Mouse (Mus musculus) cortical plate, adult 2 months (tissue): ENCODE data around the gene Man1a. TPM values are rescaled to one million over a fixed set of nuclear protein-coding genes. Genes with fewer than 3 reads are reported as not detected.

Experiments
- H3K27ac ChIP-seq: fragments of 200-500 bp; 2 replicates; pipeline ENCODE4 v1.5.1; 2012; ENCODE audit warnings: low read length, control low read depth, inconsistent platforms; ENCODE audit not compliant: insufficient read depth
- H3K4me1 ChIP-seq: fragments of 200-500 bp; 2 replicates; pipeline ENCODE4 v1.6.1; 2011; ENCODE audit warnings: low read length; ENCODE audit not compliant: control insufficient read depth, insufficient read depth
- H3K4me3 ChIP-seq: fragments of 200-500 bp; 2 replicates; pipeline ENCODE4 v1.5.1; 2011; ENCODE audit warnings: mild to moderate bottlenecking, low read length, control low read depth; ENCODE audit not compliant: insufficient read depth
- CTCF ChIP-seq: fragments of 200-500 bp; IDR thresholded peaks from 2 replicates; pipeline ENCODE4 v1.5.1; 2011; ENCODE audit warnings: mild to moderate bottlenecking, control low read depth, low read length; ENCODE audit not compliant: insufficient read depth; ENCODE audit errors: extremely low read depth
- POLR2A ChIP-seq: fragments of 200-500 bp; IDR thresholded peaks from 2 replicates; pipeline ENCODE4 v1.6.1; 2011; ENCODE audit warnings: mild to moderate bottlenecking, low read length, control low read depth; ENCODE audit not compliant: insufficient read depth; ENCODE audit errors: extremely low read depth
- polyA plus RNA-seq: library from polyadenylated mRNA; depleted of rRNA; stranded (reverse); fragments of >200 nt; gene quantifications from 2 replicates; pipeline ENCODE4 v1.2.3, GENCODE M21; 2012

Gene Man1a
- polyA plus RNA-seq, 1 experiment, result 14.6 TPM

GRCm38 (mm10) chr10:53936078-53936477 is 140.3 kb downstream of the Man1a start:
- Histone ChIP-seq H3K4me3 (no peak overlapping the region), H3K27ac (no peak overlapping the region; the same call in 1 of the 2 replicates), H3K4me1 (no peaks in the 10 kb centered on the region)
- no peak for TF ChIP-seq POLR2A
- TF ChIP-seq CTCF, result no peak

DNA sequence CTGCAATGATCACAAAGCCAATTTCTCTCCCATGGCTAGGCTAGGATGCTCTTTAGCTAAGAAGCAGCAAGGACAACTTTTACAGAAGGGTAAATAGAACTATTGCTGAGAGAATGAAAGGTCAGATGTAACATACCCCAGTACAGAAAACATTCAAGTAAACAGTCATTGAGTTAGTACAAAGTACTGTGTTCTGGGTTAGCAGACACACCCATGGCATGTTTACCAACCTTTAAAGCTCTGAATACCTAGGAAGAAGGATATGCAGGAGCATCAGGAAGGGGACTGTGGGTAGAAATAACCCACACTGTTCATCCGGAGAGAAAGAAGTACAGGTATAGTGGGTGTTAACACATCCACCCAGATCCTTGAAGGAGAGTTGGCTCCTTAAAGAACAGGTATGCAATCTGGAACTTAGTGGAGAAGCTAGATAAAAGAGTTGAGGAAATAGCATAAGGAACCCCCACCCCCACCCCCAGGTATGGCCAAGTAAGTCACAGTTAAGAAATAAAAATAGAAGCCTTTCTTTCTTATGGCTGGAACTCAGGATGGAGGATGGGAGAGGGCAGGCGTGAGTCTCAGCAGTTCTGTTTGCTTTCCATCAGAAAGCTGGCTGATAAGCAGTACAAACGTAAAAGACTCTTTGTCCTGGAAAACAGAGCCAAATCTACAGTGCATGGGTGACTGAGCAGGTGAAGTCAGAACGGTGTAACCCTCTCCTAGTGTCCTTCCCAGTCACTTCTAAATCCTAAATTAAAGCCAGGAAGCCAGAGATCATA is 146.5 kb downstream of the Man1a start:
- no peak overlapping the region for H3K4me3 ChIP-seq
- H3K27ac ChIP-seq, result no peak overlapping the region
- TF ChIP-seq POLR2A (no peak), CTCF (no peak)
- no peaks in the 10 kb centered on the region for H3K4me1 ChIP-seq

GRCm38 (mm10) chr10:53927904-53928303 is 148.5 kb downstream of the Man1a start:
- Histone ChIP-seq H3K4me1 (no peaks in the 10 kb centered on the region), H3K27ac (no peak overlapping the region), H3K4me3 (no peak overlapping the region)
- TF ChIP-seq CTCF (no peak), POLR2A (no peak)

GRCm38 (mm10) chr10:53925456-53925855 is 151.0 kb downstream of the Man1a start:
- TF ChIP-seq CTCF (no peak), POLR2A (no peak)
- H3K4me3 ChIP-seq, result no peak overlapping the region
- no peaks in the 10 kb centered on the region for H3K4me1 ChIP-seq
- no peak overlapping the region for H3K27ac ChIP-seq

- no peak overlapping the region for H3K27ac ChIP-seq
- TF ChIP-seq CTCF (no peak), POLR2A (no peak)
- H3K4me1 ChIP-seq, result no peaks in the 10 kb centered on the region
- H3K4me3 ChIP-seq, result no peak overlapping the region
Measured at GRCm38 (mm10) chr10:53922236-53922635, 154.2 kb downstream of the Man1a start.

- TF ChIP-seq POLR2A, result no peak
- Histone ChIP-seq H3K27ac (no peak overlapping the region), H3K4me3 (no peak overlapping the region)
Measured at GRCm38 (mm10) chr10:53917517-53917916, 158.9 kb downstream of the Man1a start.

DNA sequence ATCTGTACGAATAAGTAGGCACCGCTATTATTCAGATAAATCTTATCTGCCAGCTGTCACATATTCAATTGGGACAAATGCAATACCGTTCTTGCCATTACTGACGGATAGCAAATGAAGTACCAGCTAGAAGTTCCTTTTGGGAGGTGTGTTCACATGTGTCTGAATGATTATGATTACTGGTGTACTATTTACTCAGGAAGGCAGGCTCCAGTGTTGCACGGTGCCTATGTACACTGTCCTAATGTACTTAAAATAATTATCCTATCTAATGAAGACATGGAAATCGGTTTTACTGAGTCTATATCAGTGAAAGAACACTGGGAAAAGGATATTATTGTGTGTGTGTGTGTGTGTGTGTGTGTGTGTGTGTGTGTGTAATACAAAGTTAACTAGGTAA is 160.7 kb downstream of the Man1a start:
- no peak overlapping the region for H3K27ac ChIP-seq
- TF ChIP-seq CTCF (no peak), POLR2A (no peak)
- no peak overlapping the region for H3K4me3 ChIP-seq
- no peaks in the 10 kb centered on the region for H3K4me1 ChIP-seq

More at GRCm38 (mm10) chr10:53917517-53917916, 158.9 kb downstream of the Man1a start:
- H3K4me1 ChIP-seq, result no peaks in the 10 kb centered on the region

DNA sequence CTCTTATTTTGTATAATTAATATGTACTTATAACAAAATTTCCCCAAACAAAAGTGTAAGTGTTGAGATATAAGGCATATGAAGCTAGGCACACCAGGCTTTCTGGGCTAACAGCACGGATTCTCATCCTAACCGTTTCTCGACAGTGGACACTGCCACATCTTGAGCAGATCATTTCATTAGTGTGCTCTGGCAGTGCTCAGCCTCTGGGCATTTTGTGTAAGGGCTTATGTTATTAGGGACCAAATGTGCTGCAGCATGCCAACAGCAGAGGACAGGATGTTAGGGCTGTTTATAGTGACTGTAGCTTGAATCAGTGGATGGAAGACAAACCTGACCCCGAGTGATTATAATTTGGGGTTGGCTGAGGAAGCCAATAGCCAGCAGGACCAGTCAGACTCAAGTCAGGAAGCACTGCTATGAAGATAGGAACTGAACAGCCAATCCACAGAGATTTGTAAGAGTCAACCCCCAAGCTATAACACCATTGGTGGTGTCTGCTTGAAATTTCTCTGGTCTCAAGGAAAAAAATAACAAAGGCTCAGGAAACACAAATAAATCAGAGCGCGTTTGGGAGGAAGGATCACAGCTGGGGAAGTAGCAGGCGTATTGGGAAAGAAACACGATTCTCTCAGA is 161.3 kb downstream of the Man1a start:
- Histone ChIP-seq H3K27ac (no peak overlapping the region), H3K4me3 (no peak overlapping the region), H3K4me1 (no peaks in the 10 kb centered on the region)
- no peak for TF ChIP-seq CTCF
- no peak for TF ChIP-seq POLR2A

DNA sequence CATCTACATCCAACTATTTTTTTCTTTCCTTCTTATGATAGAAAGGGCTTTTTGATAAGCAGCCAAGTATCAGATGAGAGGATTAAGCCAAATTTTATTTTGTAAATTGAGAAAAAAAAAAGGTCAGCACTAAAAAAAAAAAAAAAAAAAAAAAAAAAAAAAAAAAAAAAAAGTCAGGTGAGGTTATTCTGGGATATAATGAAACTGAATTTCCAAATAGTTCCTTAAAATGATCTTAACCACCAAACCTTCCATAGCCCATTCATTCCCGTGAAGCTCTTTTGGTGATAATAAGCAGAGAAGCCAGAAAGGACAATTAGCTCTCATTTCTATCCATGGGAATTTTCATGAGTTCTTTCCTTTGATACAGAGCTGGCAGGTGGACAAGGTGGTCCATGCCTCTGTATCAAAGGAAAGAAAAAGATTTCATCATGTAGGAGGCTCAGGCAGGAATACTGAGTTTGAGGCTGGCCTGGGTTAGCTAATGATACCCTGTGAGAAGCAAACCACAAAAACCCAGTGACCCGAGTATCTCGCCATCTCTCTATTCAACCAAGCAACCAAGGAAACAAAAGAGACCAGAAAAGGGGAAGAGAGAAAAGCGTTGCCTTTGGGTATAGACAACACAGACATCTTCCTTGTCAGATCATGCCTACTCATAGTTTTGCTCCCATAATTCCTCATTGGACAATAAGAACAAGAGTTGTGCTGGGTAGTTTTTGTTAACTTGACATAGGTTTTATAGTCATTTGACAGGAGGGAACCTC is 162.7 kb downstream of the Man1a start:
- Histone ChIP-seq H3K4me1 (no peaks in the 10 kb centered on the region), H3K27ac (no peak overlapping the region), H3K4me3 (no peak overlapping the region)
- TF ChIP-seq POLR2A (no peak), CTCF (no peak)
